Mouse (Mus musculus): ENCODE measurements around the gene Daglb.

DNA sequence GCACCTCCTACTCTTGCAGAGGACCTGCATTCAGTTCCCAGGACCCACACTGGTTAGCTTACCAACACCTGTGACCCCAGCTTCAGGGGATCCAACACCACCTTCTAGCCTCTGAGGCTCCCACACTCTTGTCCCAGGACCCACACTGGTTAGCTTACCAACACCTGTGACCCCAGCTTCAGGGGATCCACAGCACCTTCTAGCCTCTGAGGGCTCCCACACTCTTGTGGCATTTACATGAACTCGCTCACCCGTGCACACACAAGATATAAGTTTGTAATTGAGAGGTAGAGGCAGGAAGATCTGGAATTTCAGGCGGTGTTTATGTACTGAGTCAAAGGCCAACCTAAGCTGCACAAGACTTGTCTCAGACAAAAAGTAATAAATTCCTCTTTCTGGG is 13.5 kb downstream of the Daglb start:
- no peak for TF ChIP-seq TAL1 (conservative IDR thresholded peaks at IDR 0.05; ENCODE audit: low read depth, low read length)
- no peak for TF ChIP-seq GATA1 (IDR thresholded peaks at IDR 0.05; ENCODE audit: borderline replicate concordance, low read length)
- TF ChIP-seq CTCF (IDR thresholded peaks at IDR 0.05; ENCODE audit: low read depth, low read length), result no peak

All from G1E (cell line).